Mouse (Mus musculus): ENCODE measurements around the gene Icos.

GRCm38 (mm10) chr1:61040401-61040800 lies 62.7 kb downstream of the Icos start:
- TF ChIP-seq POLR2A (IDR thresholded peaks at IDR 0.05; ENCODE audit: extremely low read depth, insufficient read depth, low read length) (no peak), CTCF (IDR thresholded peaks at IDR 0.05; ENCODE audit: extremely low read depth, insufficient read depth, low read length) (no peak)
